13 mouse cellular contexts compared by ENCODE assay signal in the genomic region with DNA sequence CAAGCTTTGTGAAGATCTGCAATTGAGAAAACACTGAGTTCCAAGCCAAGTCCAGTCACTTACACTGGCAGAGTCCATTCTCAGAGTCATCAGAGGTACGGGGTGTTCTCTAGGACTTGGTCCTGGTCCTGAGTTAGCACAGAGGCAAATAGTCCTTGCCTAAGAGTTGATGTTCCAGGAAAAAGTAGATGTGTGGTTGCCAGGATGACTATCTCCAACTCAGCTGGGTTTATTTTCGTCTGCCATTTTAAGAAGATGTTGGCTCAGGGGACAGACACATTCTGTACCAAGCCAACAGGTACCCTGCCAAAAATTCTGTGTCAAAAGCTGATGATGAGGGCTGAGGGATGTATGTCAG.
DNase-seq lines count a peak whose midpoint lies in the region; ATAC-seq and TF ChIP-seq lines count a peak whose summit lies in the region.
"Had no signal": no experiment of that assay in that cellular context is flagged by ENCODE, and none has a peak within 500 bp of the region (broad histone marks: within the 10 kb centered on the region; RNA-seq: fewer than 3 reads in every experiment).

No protein-coding gene starts in this region.

- H3K27ac ChIP-seq in kidney, adult 2 months (ENCODE audit: insufficient read depth, low read depth, low read length): peak overlapping the region; percentile 93
- H3K27ac ChIP-seq in intestine, embryonic 16.5 days (ENCODE audit: low read length): peak overlapping the region; percentile 50
- H3K27ac ChIP-seq in hindbrain, embryonic 11.5 days (ENCODE audit: low read depth, low read length): no peak overlapping the region
- H3K27ac ChIP-seq: hindbrain, embryonic 15.5 days had no signal

- no peak for TF ChIP-seq CTCF in kidney, adult 2 months (conservative IDR thresholded peaks at IDR 0.05; ENCODE audit: insufficient read depth, insufficient read length, low read depth, low read length)

- H3K9ac ChIP-seq in intestine, embryonic 16.5 days (ENCODE audit: low read depth, low read length): no peak overlapping the region
- no peak overlapping the region for H3K9ac ChIP-seq in hindbrain, embryonic 11.5 days (ENCODE audit: low read depth, low read length)
- H3K9ac ChIP-seq: hindbrain, embryonic 15.5 days had no signal

- H3K27me3 ChIP-seq in kidney, adult 2 months (replicated peaks; ENCODE audit: control insufficient read depth, insufficient read depth, low read length): no peaks in the 10 kb centered on the region
- no peaks in the 10 kb centered on the region for H3K27me3 ChIP-seq in intestine, embryonic 16.5 days (replicated peaks; ENCODE audit: control insufficient read depth, insufficient read depth, low read length)
- H3K27me3 ChIP-seq in hindbrain, embryonic 11.5 days (ENCODE audit: control insufficient read depth, insufficient read depth, low read length): no peaks in the 10 kb centered on the region
- H3K27me3 ChIP-seq: hindbrain, embryonic 15.5 days had no signal

- no peaks in the 10 kb centered on the region for H3K36me3 ChIP-seq in kidney, adult 2 months (ENCODE audit: control insufficient read depth, insufficient read depth, low read length)
- H3K36me3 ChIP-seq in intestine, embryonic 16.5 days (ENCODE audit: control insufficient read depth, insufficient read depth, low read length): no peaks in the 10 kb centered on the region
- no peaks in the 10 kb centered on the region for H3K36me3 ChIP-seq in hindbrain, embryonic 11.5 days (ENCODE audit: control insufficient read depth, insufficient read depth, low read length)
- H3K36me3 ChIP-seq: hindbrain, embryonic 15.5 days had no signal

- no peak for DNase-seq in kidney, adult 2 months
- no peak for DNase-seq in kidney, postnatal 10 days
- peak; percentile 49 for DNase-seq in A20 (ENCODE audit: low read depth, low spot score)
- DNase-seq in adipocyte (ENCODE audit: low spot score): peak; percentile 83
- DNase-seq in hindbrain, embryonic 11.5 days (ENCODE audit: low spot score): no peak
- DNase-seq in layer of hippocampus, adult 11-12 months (ENCODE audit: low spot score): no peak
- no peak for DNase-seq in layer of hippocampus, postnatal 10 days (ENCODE audit: low spot score in 2 of 2)
- DNase-seq: adrenal gland, postnatal 25 days; cerebellum, adult 2 months; embryo, embryonic 11 days had no signal

- no peak overlapping the region for H3K4me3 ChIP-seq in kidney, adult 2 months (ENCODE audit: insufficient read depth, low read depth, low read length)
- no peak overlapping the region for H3K4me3 ChIP-seq in intestine, embryonic 16.5 days (ENCODE audit: low read length)
- no peak overlapping the region for H3K4me3 ChIP-seq in hindbrain, embryonic 11.5 days (ENCODE audit: low read depth, low read length)
- H3K4me3 ChIP-seq: hindbrain, embryonic 15.5 days; myocyte had no signal

- WGBS in kidney, adult 2 months: 57% methylated on average over 2 of the region's 2 CpGs
- 82% methylated on average over 2 of the region's 2 CpGs for WGBS in intestine, embryonic 16.5 days
- WGBS in hindbrain, embryonic 11.5 days: 92% methylated on average over 2 of the region's 2 CpGs

- H3K9me3 ChIP-seq in intestine, embryonic 16.5 days (ENCODE audit: control insufficient read depth, low read length): no peaks in the 10 kb centered on the region
- H3K9me3 ChIP-seq in hindbrain, embryonic 11.5 days (ENCODE audit: control insufficient read depth, low read length): no peaks in the 10 kb centered on the region
- H3K9me3 ChIP-seq: hindbrain, embryonic 15.5 days had no signal

- peaks cover 23% of the 10 kb centered on the region for H3K4me1 ChIP-seq in kidney, adult 2 months (ENCODE audit: control insufficient read depth, insufficient read depth, low read length)
- peaks cover 10% of the 10 kb centered on the region for H3K4me1 ChIP-seq in intestine, embryonic 16.5 days (ENCODE audit: control insufficient read depth, insufficient read depth, low read length)
- no peaks in the 10 kb centered on the region for H3K4me1 ChIP-seq in hindbrain, embryonic 11.5 days (replicated peaks; ENCODE audit: control insufficient read depth, insufficient read depth, low read length)
- H3K4me1 ChIP-seq: hindbrain, embryonic 15.5 days had no signal

- TF ChIP-seq POLR2A in kidney, adult 2 months (IDR thresholded peaks at IDR 0.05; ENCODE audit: low read depth, low read length): no peak

- peak; percentile 41 for ATAC-seq in intestine, embryonic 16.5 days
- no peak for ATAC-seq in hindbrain, embryonic 11.5 days (ENCODE audit: low FRiP score)

- no peak overlapping the region for H3K4me2 ChIP-seq in intestine, embryonic 16.5 days (ENCODE audit: low read depth, low read length)
- H3K4me2 ChIP-seq in hindbrain, embryonic 11.5 days (replicated peaks; ENCODE audit: low read depth, low read length): no peak overlapping the region
- H3K4me2 ChIP-seq: hindbrain, embryonic 15.5 days had no signal

Comparison
In these comparisons a context has a peak if more than half of its experiments do, and no peak if none do; other contexts are left out.
1. DNase-seq: peak in A20 (single experiment) and adipocyte (single experiment); none in kidney, adult 2 months (single experiment), kidney, postnatal 10 days (single experiment), hindbrain, embryonic 11.5 days (single experiment), layer of hippocampus, adult 11-12 months (single experiment) and layer of hippocampus, postnatal 10 days (0 of 2).